Mouse (Mus musculus): ENCODE results near the gene Vmn1r224.

Gene Vmn1r224

GRCm38 (mm10) chr17:20413846-20414245 is at the start of gene Vmn1r224:
Gene Vmn1r224, plus strand, starts transcription at chr17:20414146.
- POLR2A ChIA-PET = no interaction called here
- CTCF ChIA-PET = interaction anchor here in 1 of 4 experiments (0.5 kb wide), 1 partner anchor 15 kb away, joined by 11 read pairs; no protein-coding TSS in a partner anchor

GRCm38 (mm10) chr17:20399105-20399504 is 14.8 kb upstream of the Vmn1r224 start:
- ChIA-PET CTCF (interaction anchor here in 2 of 4 experiments (0.7 to 1.2 kb wide), 7 partner anchors 10 to 190 kb away, joined by 3 to 12 read pairs (median 4); partner anchors contain the start of gene Vmn1r224 (in 1 of the 2)), POLR2A (no interaction called here)

GRCm38 (mm10) chr17:20439263-20439662 is 25.3 kb downstream of the Vmn1r224 start:
- CTCF ChIA-PET = no interaction called here
- POLR2A ChIA-PET = no interaction called here

GRCm38 (mm10) chr17:20473311-20473710 is 59.4 kb downstream of the Vmn1r224 start:
- ChIA-PET CTCF (no interaction called here), POLR2A (no interaction called here)

All from embryonic stem cell, embryonic (primary cell).